Mouse (Mus musculus) testis, adult 2 months (tissue): ENCODE data around the gene Pde8a.

Experiments
- CTCF ChIP-seq: fragments of 200-500 bp; IDR thresholded peaks from 2 replicates; pipeline ENCODE4 v1.5.1; 2012; ENCODE audit warnings: low read depth, mild to moderate bottlenecking, inconsistent platforms, low read length, moderate library complexity; ENCODE audit not compliant: control insufficient read depth, insufficient read depth, insufficient replicate concordance
- POLR2A ChIP-seq: fragments of 200-500 bp; IDR thresholded peaks from 2 replicates; pipeline ENCODE4 v1.6.1; 2012; ENCODE audit warnings: low read depth, mild to moderate bottlenecking, inconsistent platforms, low read length, moderate library complexity; ENCODE audit not compliant: control insufficient read depth

GRCm38 (mm10) chr7:81343316-81343715 lies 129.9 kb downstream of the Pde8a start:
- TF ChIP-seq CTCF (no peak), POLR2A (no peak)
